Mouse (Mus musculus): ENCODE measurements around the gene Proser3. TPM values are rescaled to one million over a fixed set of nuclear protein-coding genes. Genes with fewer than 3 reads are reported as not detected.
A peak's percentile ranks its signal among the peaks of the same experiment; 100 is the strongest.
"Not testable (repeated sequence)": the region's sequence is repeated elsewhere in the genome, so short reads cannot be mapped to it uniquely, and the experiment has no call there.

Gene Proser3
- polyA plus RNA-seq, 1 experiment from 2014 or later: 17.5 TPM

- peaks cover 46% of the 10 kb centered on the region for H3K4me1 ChIP-seq
- no peaks in the 10 kb centered on the region for H3K9me3 ChIP-seq (replicated peaks)
- peak overlapping the region; percentile 94; the same call in 1 of the 2 replicates for H3K4me2 ChIP-seq
- no peaks in the 10 kb centered on the region for H3K27me3 ChIP-seq
- peaks cover 70% of the 10 kb centered on the region for H3K36me3 ChIP-seq (ENCODE audit: poor library complexity, severe bottlenecking)
- ATAC-seq: no peak
- H3K27ac ChIP-seq: no peak overlapping the region
- peak overlapping the region; percentile 15 for H3K4me3 ChIP-seq
- peak overlapping the region; percentile 91 for H3K9ac ChIP-seq
- 84% methylated on average over 9 of the region's 9 CpGs for WGBS
Measured at GRCm38 (mm10) chr7:30531291-30531815, 20.7 kb downstream of the Proser3 start.

- H3K4me1 ChIP-seq: peaks cover 21% of the 10 kb centered on the region
- H3K36me3 ChIP-seq (ENCODE audit: poor library complexity, severe bottlenecking): peaks cover 100% of the 10 kb centered on the region
- 82% methylated on average over 14 of the region's 14 CpGs for WGBS
- H3K9me3 ChIP-seq (replicated peaks): no peaks in the 10 kb centered on the region
- no peaks in the 10 kb centered on the region for H3K27me3 ChIP-seq
- no peak for ATAC-seq
- H3K4me3 ChIP-seq: no peak overlapping the region
- H3K4me2 ChIP-seq: no peak overlapping the region
- H3K9ac ChIP-seq: 0 out of 2 replicates have a peak overlapping the region, but pooled peaks have one; percentile 34
- no peak overlapping the region for H3K27ac ChIP-seq
Measured at GRCm38 (mm10) chr7:30526981-30527380, 25.1 kb downstream of the Proser3 start.

DNA sequence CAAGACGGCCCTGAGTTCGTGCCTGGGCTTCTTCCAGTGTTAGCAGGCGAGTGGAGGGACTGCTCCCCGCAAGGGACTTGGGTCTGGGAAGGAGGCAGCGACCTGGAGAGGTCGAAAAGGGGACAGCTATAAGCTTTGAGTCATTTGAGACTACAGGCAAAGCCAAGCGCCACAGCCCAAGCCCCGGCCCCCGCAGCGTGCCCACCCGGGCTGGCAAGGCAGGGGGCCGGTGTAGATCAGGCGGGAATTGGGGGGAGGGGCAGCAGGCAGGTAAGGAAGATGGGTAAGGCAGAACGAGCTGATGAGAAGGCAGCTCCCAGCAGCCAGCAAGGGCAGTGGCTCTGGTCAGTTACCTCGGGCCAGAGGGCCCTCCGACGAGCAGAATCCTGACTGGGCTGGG, 25.7 kb downstream of the Proser3 start:
- Histone ChIP-seq H3K9me3 (replicated peaks) (no peaks in the 10 kb centered on the region), H3K27me3 (no peaks in the 10 kb centered on the region), H3K36me3 (ENCODE audit: poor library complexity, severe bottlenecking) (peaks cover 96% of the 10 kb centered on the region), H3K27ac (no peak overlapping the region), H3K9ac (peak overlapping the region; percentile 34), H3K4me2 (no peak overlapping the region), H3K4me3 (no peak overlapping the region), H3K4me1 (peaks cover 17% of the 10 kb centered on the region)
- no peak for ATAC-seq
- 27% methylated on average over 17 of the region's 17 CpGs for WGBS

DNA sequence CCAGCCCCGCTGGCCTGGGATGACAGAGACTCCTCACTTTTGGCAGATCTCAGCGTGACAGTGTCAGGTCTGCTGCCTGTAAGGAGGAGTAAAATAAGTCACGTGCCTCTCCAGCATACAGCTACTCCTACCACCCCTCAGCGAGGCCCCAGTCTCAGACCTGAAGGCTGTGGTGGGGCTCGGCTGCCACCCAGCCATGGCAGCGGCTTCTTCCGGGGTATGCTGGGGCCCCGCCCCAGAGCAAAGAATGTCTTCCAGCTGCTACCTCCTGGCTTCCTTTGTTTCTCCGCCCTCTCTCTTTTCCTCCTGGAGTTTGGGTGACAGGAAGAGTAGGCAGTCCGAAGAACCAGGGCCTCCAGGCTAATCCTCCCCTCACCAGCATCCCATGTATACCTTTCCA, 26.1 kb downstream of the Proser3 start:
- Histone ChIP-seq H3K4me2 (no peak overlapping the region), H3K9me3 (replicated peaks) (no peaks in the 10 kb centered on the region), H3K27me3 (no peaks in the 10 kb centered on the region), H3K4me3 (no peak overlapping the region), H3K9ac (peak overlapping the region; percentile 34; the same call in 1 of the 2 replicates), H3K36me3 (ENCODE audit: poor library complexity, severe bottlenecking) (peaks cover 91% of the 10 kb centered on the region), H3K4me1 (peaks cover 16% of the 10 kb centered on the region), H3K27ac (no peak overlapping the region)
- 29% methylated on average over 10 of the region's 10 CpGs for WGBS
- no peak for ATAC-seq

DNA sequence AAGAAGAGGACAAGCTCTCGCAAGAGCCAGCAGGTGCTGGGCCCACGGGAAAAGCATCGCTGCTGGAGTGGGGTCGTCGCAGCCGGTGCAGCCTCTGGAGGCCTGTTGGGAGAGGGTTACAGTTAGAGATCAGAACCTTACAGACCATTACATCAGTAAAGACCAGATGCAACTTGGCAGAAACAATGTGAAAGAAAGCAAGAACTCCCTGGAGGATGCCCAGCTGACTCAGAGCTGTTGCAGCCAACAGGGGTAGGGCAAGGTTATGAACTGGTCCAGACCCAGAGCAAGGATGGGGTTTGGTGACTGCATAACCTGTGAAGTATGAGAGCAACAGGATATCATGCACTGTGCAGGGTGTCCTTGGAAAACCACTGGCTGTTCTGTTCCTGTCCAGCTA, 27.6 kb downstream of the Proser3 start:
- Histone ChIP-seq H3K27me3 (no peaks in the 10 kb centered on the region), H3K9me3 (replicated peaks) (no peaks in the 10 kb centered on the region), H3K4me2 (no peak overlapping the region), H3K27ac (no peak overlapping the region), H3K4me1 (peaks cover 24% of the 10 kb centered on the region), H3K36me3 (ENCODE audit: poor library complexity, severe bottlenecking) (peaks cover 77% of the 10 kb centered on the region), H3K9ac (no peak overlapping the region), H3K4me3 (no peak overlapping the region)
- 84% methylated on average over 6 of the region's 6 CpGs for WGBS
- no peak for ATAC-seq

GRCm38 (mm10) chr7:30522871-30523270, 29.2 kb downstream of the Proser3 start:
- peaks cover 61% of the 10 kb centered on the region for H3K36me3 ChIP-seq (ENCODE audit: poor library complexity, severe bottlenecking)
- 81% methylated on average over 10 of the region's 10 CpGs for WGBS

DNA sequence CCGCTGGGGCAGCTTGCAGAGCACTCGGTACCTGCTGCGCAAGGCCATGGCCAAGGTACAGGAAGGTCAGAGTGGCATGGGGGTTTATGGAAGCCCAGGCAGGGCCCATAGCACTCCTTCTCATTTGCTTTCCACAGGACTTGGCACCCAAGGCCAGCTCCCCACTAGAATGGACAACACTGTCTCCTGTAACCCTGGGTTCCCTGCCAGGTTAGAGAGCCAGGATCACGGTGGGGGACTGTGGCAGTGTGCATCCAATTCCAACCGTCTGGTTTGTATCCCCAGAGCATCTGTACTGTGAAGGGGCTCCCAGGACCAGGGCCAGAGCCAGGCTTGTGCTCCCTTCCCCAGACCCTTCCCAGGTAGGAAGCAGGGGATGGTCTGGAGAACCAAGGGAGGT, 31.2 kb downstream of the Proser3 start:
- Histone ChIP-seq H3K36me3 (ENCODE audit: poor library complexity, severe bottlenecking) (peaks cover 41% of the 10 kb centered on the region), H3K4me1 (peaks cover 13% of the 10 kb centered on the region; the same call in 1 of the 2 replicates), H3K9me3 (replicated peaks) (no peaks in the 10 kb centered on the region), H3K27me3 (no peaks in the 10 kb centered on the region), H3K9ac (no peak overlapping the region), H3K4me2 (no peak overlapping the region), H3K4me3 (no peak overlapping the region), H3K27ac (peak overlapping the region; percentile 44; the same call in 1 of the 2 replicates)
- WGBS: 76% methylated on average over 5 of the region's 5 CpGs
- peak; percentile 7; the same call in 1 of the 2 replicates for ATAC-seq

More at GRCm38 (mm10) chr7:30522871-30523270, 29.2 kb downstream of the Proser3 start:
- no peak overlapping the region for H3K4me2 ChIP-seq
- H3K27ac ChIP-seq: no peak overlapping the region; the same call in 1 of the 2 replicates
- H3K27me3 ChIP-seq: no peaks in the 10 kb centered on the region
- no peak for ATAC-seq
- no peaks in the 10 kb centered on the region for H3K9me3 ChIP-seq (replicated peaks)
- no peak overlapping the region for H3K4me3 ChIP-seq
- peaks cover 24% of the 10 kb centered on the region for H3K4me1 ChIP-seq
- H3K9ac ChIP-seq: no peak overlapping the region

DNA sequence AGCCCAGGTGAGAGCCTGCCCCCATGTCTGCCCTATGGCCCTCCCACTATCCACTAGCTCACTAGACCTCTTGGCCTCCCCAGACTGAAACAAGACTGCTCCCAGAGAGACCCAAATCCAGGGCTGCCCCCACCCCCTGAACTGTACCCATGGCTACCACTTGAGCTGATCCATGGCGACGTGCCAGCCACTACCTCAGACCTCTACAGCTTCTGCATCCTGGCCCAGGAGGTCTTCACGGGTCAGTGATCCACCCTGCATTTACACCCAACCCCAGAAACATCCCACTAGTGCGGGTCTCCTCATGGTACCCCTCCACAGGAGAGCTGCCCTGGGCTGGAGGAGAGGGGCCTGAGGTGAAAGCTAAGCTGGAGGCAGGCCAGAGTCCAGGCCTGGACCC, 31.7 kb downstream of the Proser3 start:
- H3K9ac ChIP-seq: peak overlapping the region; percentile 14
- no peaks in the 10 kb centered on the region for H3K27me3 ChIP-seq
- ATAC-seq: peak; percentile 26
- no peak overlapping the region for H3K27ac ChIP-seq
- H3K4me2 ChIP-seq: no peak overlapping the region
- H3K4me3 ChIP-seq: no peak overlapping the region
- H3K4me1 ChIP-seq: 0 out of 2 replicates have a peak, but pooled peaks cover 13% of the 10 kb centered on the region
- WGBS: 64% methylated on average over 4 of the region's 4 CpGs
- no peaks in the 10 kb centered on the region for H3K9me3 ChIP-seq (replicated peaks)
- H3K36me3 ChIP-seq (ENCODE audit: poor library complexity, severe bottlenecking): peaks cover 36% of the 10 kb centered on the region

- H3K4me2 ChIP-seq: no peak overlapping the region
- 46% methylated on average over 8 of the region's 8 CpGs for WGBS
- H3K9me3 ChIP-seq (replicated peaks): no peaks in the 10 kb centered on the region
- ATAC-seq: no peak
- H3K27ac ChIP-seq: no peak overlapping the region
- H3K9ac ChIP-seq: no peak overlapping the region
- 0 out of 2 replicates have a peak, but pooled peaks cover 13% of the 10 kb centered on the region for H3K4me1 ChIP-seq
- peaks cover 15% of the 10 kb centered on the region for H3K36me3 ChIP-seq (ENCODE audit: poor library complexity, severe bottlenecking)
- H3K4me3 ChIP-seq: no peak overlapping the region
- no peaks in the 10 kb centered on the region for H3K27me3 ChIP-seq
Measured at GRCm38 (mm10) chr7:30518325-30518724, 33.8 kb downstream of the Proser3 start.

DNA sequence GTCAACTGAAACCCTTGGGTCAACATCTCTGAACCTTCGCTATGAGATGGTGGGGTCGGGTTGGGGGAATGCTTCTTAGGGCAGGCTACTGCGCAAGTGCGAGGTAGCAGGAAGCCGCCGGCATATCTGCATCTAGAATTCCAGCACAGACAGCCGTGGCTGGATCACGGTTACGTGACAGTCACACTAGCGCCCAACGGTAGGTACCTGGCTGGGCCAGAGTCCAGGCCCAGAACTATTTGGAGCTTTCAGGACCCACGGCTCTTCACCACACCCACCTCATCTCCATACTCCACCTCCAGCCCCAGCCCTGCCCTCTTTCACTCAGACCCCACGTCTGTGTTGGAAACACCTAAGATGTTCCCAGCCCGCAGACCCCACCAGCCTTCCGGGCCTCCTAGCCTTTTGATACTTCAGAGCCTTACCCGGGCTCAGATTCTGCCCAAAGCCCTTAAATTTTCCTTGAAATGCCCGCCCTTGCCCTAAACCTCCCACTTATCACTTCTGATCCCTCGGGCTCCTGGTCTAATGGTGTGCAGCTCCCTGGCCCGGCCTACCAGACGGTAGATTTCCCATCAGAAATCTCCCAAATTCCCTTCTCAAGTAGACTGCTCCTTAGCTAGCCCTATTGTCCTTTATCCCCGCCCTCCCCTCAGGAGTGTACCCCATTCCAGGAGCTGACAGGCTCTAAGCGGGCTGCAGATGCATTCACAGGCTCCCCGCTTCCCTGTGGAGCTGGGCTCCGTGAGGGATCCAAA, 36.9 kb downstream of the Proser3 start:
- Histone ChIP-seq H3K36me3 (ENCODE audit: poor library complexity, severe bottlenecking) (no peaks in the 10 kb centered on the region), H3K27ac (no peak overlapping the region), H3K9ac (no peak overlapping the region), H3K4me3 (no peak overlapping the region), H3K4me2 (no peak overlapping the region), H3K9me3 (replicated peaks) (no peaks in the 10 kb centered on the region), H3K27me3 (no peaks in the 10 kb centered on the region), H3K4me1 (0 out of 2 replicates have a peak, but pooled peaks cover under 1% of the 10 kb centered on the region)
- 56% methylated on average over 24 of the region's 24 CpGs for WGBS
- ATAC-seq: no peak

DNA sequence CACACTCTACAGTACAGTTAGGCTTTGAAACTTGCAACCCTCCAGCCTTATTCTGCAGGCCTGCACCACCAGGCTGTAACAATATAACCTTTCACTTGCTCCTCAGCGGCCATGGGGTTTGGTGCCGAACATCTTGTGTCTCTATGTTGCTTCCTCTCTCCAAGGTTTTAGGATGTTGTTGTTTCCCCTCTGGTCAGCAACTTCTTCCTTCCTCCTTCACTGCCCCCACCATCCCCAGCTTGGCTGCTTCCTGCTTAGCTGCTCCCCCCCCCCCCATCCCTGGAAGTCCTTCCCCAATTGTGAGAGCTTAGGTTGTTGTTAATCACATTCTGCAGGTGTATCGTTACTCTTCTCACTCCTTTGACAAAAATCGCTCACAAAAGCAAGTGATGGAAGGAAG, 44.0 kb downstream of the Proser3 start:
- no peaks in the 10 kb centered on the region for H3K4me1 ChIP-seq
- H3K4me3 ChIP-seq: no peak overlapping the region
- no peaks in the 10 kb centered on the region for H3K27me3 ChIP-seq
- no peaks in the 10 kb centered on the region for H3K9me3 ChIP-seq (replicated peaks)
- H3K9ac ChIP-seq: no peak overlapping the region
- 77% methylated on average over 4 of the region's 4 CpGs for WGBS
- H3K27ac ChIP-seq: no peak overlapping the region
- no peak overlapping the region for H3K4me2 ChIP-seq
- ATAC-seq: no peak
- H3K36me3 ChIP-seq (ENCODE audit: poor library complexity, severe bottlenecking): no peaks in the 10 kb centered on the region

DNA sequence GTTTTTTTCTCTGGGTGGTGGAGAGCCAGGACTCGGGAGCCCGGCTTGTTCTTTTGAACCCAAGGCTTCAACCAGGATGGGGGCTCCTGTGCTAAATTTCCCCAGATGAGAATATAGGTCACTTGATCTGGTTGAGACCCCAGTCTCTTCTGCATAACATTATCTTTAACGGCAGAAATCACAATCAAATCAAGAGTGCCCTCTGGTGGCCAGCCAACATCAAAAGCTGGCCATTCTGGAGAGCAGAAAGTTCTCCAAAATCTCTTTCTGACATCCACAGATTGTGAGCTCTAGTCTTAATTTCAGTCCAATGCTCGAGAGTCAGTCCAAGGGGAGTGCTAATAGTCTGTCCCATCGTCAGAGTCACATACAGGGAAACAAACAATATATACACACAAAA, 50.9 kb downstream of the Proser3 start:
- H3K36me3 ChIP-seq (ENCODE audit: poor library complexity, severe bottlenecking); ATAC-seq; H3K4me3 ChIP-seq; H3K4me2 ChIP-seq; H3K4me1 ChIP-seq; H3K27ac ChIP-seq; H3K27me3 ChIP-seq; H3K9ac ChIP-seq; H3K9me3 ChIP-seq (replicated peaks): not testable (repeated sequence)
- WGBS: 69% methylated on average over 5 of the region's 5 CpGs
